Mouse (Mus musculus): Measurements from ENCODE around the gene Borcs8. TPM values are rescaled to one million over a fixed set of nuclear protein-coding genes. Genes with fewer than 3 reads are reported as not detected.

Gene Borcs8
- polyA plus RNA-seq, 1 experiment from 2014 or later: 41.9 TPM

DNA sequence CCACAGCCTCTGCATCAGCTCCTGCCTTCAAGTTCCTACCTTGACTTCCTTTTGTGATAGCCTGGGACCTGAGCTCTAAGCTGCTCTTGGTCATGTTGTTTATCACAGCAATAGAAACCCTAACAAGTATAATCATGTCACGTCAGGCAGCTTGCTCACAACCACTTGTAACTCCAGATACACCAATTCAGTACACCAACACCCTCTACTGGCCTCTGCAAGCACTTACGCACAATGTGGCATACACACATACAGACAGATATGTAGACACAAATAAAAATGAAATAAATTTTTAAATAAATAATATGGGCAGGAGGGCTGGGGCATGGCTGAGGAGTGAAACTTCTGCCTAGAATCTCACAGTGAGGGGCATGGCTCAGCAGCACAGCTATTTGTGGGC lies 56.5 kb downstream of the Borcs8 start:
- H3K27ac ChIP-seq (ENCODE audit: low read depth, low read length): no peak overlapping the region
- no peaks in the 10 kb centered on the region for H3K9me3 ChIP-seq (ENCODE audit: control insufficient read depth, low read length)
- ATAC-seq (replicated peaks; ENCODE audit: low FRiP score) (no peak), DNase-seq (ENCODE audit: low spot score) (no peak)
- no peaks in the 10 kb centered on the region for H3K4me1 ChIP-seq (replicated peaks; ENCODE audit: control insufficient read depth, insufficient read depth, low read length)
- no peak overlapping the region for H3K9ac ChIP-seq (ENCODE audit: low read length)
- no peak overlapping the region for H3K4me3 ChIP-seq (ENCODE audit: low read depth, low read length)
- no peaks in the 10 kb centered on the region for H3K36me3 ChIP-seq (ENCODE audit: control insufficient read depth, insufficient read depth, low read length)
- WGBS: 80% methylated on average over 2 of the region's 2 CpGs
- no peaks in the 10 kb centered on the region for H3K27me3 ChIP-seq (ENCODE audit: control insufficient read depth, insufficient read depth, low read length)
- H3K4me2 ChIP-seq (ENCODE audit: low read depth, low read length, severe bottlenecking): no peak overlapping the region

Small RNAs within 50 kb of the gene (microRNA-seq; reads per million reads assigned to microRNA genes)
- not detected for gene Mir7066 (ENCODE audit: insufficient number of aligned reads)

Other genes with a start within 250 kb of the Borcs8 start
- gene Tssk6, start 237.3 kb upstream of the Borcs8 start, polyA plus RNA-seq (2014; fragmentation: Nextera tagmentation; extraction: Ambion mirVana): 5.2 and 6.0 TPM in 2 replicates
- 153 and 155 TPM in 2 replicates for gene Ndufa13, start 236.9 kb upstream of the Borcs8 start, polyA plus RNA-seq (2014; fragmentation: Nextera tagmentation; extraction: Ambion mirVana)
- 4.0 and 4.4 TPM in 2 replicates for gene Yjefn3, start 236.8 kb upstream of the Borcs8 start, polyA plus RNA-seq (2014; fragmentation: Nextera tagmentation; extraction: Ambion mirVana)
- gene Gatad2a, start 143.1 kb upstream of the Borcs8 start, polyA plus RNA-seq (2014; fragmentation: Nextera tagmentation; extraction: Ambion mirVana): 81.7 and 88.6 TPM in 2 replicates
- gene Mau2, start 96.8 kb upstream of the Borcs8 start, polyA plus RNA-seq (2014; fragmentation: Nextera tagmentation; extraction: Ambion mirVana): 53.8 and 56.4 TPM in 2 replicates
- 44.6 and 45.4 TPM in 2 replicates for gene Sugp1, start 96.7 kb upstream of the Borcs8 start, polyA plus RNA-seq (2014; fragmentation: Nextera tagmentation; extraction: Ambion mirVana)
- gene Tm6sf2, start 66.6 kb upstream of the Borcs8 start, polyA plus RNA-seq (2014; fragmentation: Nextera tagmentation; extraction: Ambion mirVana): 0.76 and 1.3 TPM in 2 replicates
- 0.05 TPM in 1 of 2 replicates, not detected in the other for gene Hapln4, start 56.0 kb upstream of the Borcs8 start, polyA plus RNA-seq (2014; fragmentation: Nextera tagmentation; extraction: Ambion mirVana)
- 51.5 and 60.4 TPM in 2 replicates for gene Ncan, start 18.6 kb upstream of the Borcs8 start, polyA plus RNA-seq (2014; fragmentation: Nextera tagmentation; extraction: Ambion mirVana)
- gene Nr2c2ap, start 8.2 kb upstream of the Borcs8 start, polyA plus RNA-seq (2014; fragmentation: Nextera tagmentation; extraction: Ambion mirVana): 20.7 and 23.9 TPM in 2 replicates
- gene Rfxank, start 345 bp upstream of the Borcs8 start, polyA plus RNA-seq (2014; fragmentation: Nextera tagmentation; extraction: Ambion mirVana): 15.2 and 17.6 TPM in 2 replicates
- gene Mef2b, start 212 bp downstream of the Borcs8 start, polyA plus RNA-seq (2014; fragmentation: Nextera tagmentation; extraction: Ambion mirVana): 0.67 and 1.1 TPM in 2 replicates
- gene Tmem161a, start 32.9 kb downstream of the Borcs8 start, polyA plus RNA-seq (2014; fragmentation: Nextera tagmentation; extraction: Ambion mirVana): 42.5 and 45.1 TPM in 2 replicates
- 1.9 and 2.5 TPM in 2 replicates for gene Slc25a42, start 72.8 kb downstream of the Borcs8 start, polyA plus RNA-seq (2014; fragmentation: Nextera tagmentation; extraction: Ambion mirVana)
- 60.4 and 74.7 TPM in 2 replicates for gene Sugp2, start 94.7 kb downstream of the Borcs8 start, polyA plus RNA-seq (2014; fragmentation: Nextera tagmentation; extraction: Ambion mirVana)
- gene Armc6, start 95.0 kb downstream of the Borcs8 start, polyA plus RNA-seq (2014; fragmentation: Nextera tagmentation; extraction: Ambion mirVana): 31.2 and 35.7 TPM in 2 replicates
- 87.6 and 91.4 TPM in 2 replicates for gene Homer3, start 143.3 kb downstream of the Borcs8 start, polyA plus RNA-seq (2014; fragmentation: Nextera tagmentation; extraction: Ambion mirVana)
- gene Ddx49, start 163.0 kb downstream of the Borcs8 start, polyA plus RNA-seq (2014; fragmentation: Nextera tagmentation; extraction: Ambion mirVana): 54.4 and 61.5 TPM in 2 replicates
- 220 and 268 TPM in 2 replicates for gene Cope, start 163.0 kb downstream of the Borcs8 start, polyA plus RNA-seq (2014; fragmentation: Nextera tagmentation; extraction: Ambion mirVana)
- gene Cers1, start 176.3 kb downstream of the Borcs8 start, polyA plus RNA-seq (2014; fragmentation: Nextera tagmentation; extraction: Ambion mirVana): 10.6 and 11.0 TPM in 2 replicates
- 1.8 and 2.6 TPM in 2 replicates for gene Gdf1, start 190.3 kb downstream of the Borcs8 start, polyA plus RNA-seq (2014; fragmentation: Nextera tagmentation; extraction: Ambion mirVana)
- 25.6 and 25.8 TPM in 2 replicates for gene Upf1, start 213.8 kb downstream of the Borcs8 start, polyA plus RNA-seq (2014; fragmentation: Nextera tagmentation; extraction: Ambion mirVana)
- gene Comp, start 234.1 kb downstream of the Borcs8 start, polyA plus RNA-seq (2014; fragmentation: Nextera tagmentation; extraction: Ambion mirVana): 0.56 TPM in 1 of 2 replicates, not detected in the other

All from forebrain, embryonic 11.5 days (tissue).